Mouse (Mus musculus) CH12.LX (cell line): Measurements from ENCODE around the gene Xpnpep2. TPM values are rescaled to one million over a fixed set of nuclear protein-coding genes. Genes with fewer than 3 reads are reported as not detected.

ENCODE experiments used
- DNase-seq: peaks from one replicate; pipeline ENCODE4 v3.0.0-alpha.2; 2013; ENCODE audit errors: extremely low read depth
- H3K27ac ChIP-seq: 2 replicates; pipeline ENCODE4 v1.5.1; 2012; ENCODE audit warnings: low read depth, mild to moderate bottlenecking, control low read depth, moderate library complexity; ENCODE audit not compliant: insufficient read depth
- H3K27me3 ChIP-seq: replicated peaks from 2 replicates; pipeline ENCODE3; 2012; ENCODE audit warnings: inconsistent platforms
- H3K36me3 ChIP-seq, 2 experiments: replicated peaks in 1 of 2; 2 replicates each; pipeline versions ENCODE3 to v1.6.1; 2012; ENCODE audit warnings: inconsistent platforms in 1 of 2, low read length in 1 of 2, mild to moderate bottlenecking in 1 of 2, mixed read lengths in 1 of 2, moderate library complexity in 1 of 2; ENCODE audit not compliant: control insufficient read depth in 1 of 2, insufficient read depth in 1 of 2
- H3K4me1 ChIP-seq, 2 experiments: 2 replicates each; pipeline ENCODE4 v1.6.1; 2012; ENCODE audit warnings: inconsistent platforms in 1 of 2, moderate library complexity in 1 of 2; ENCODE audit not compliant: insufficient read depth in 2 of 2, control insufficient read depth in 1 of 2
- H3K4me2 ChIP-seq: 2 replicates; pipeline ENCODE4 v1.6.1; 2012; ENCODE audit warnings: low read depth, mild to moderate bottlenecking, control low read depth; ENCODE audit not compliant: poor library complexity, insufficient read depth, severe bottlenecking
- H3K4me3 ChIP-seq, 3 experiments: fragments of 150-350 bp in 1 of 3; sonication (generic) in 1 of 3; replicated peaks in 1 of 3; 2 replicates each; pipeline versions ENCODE3 to v1.5.1; 2011 to 2012; ENCODE audit warnings: low read depth in 2 of 3, low read length in 2 of 3, mild to moderate bottlenecking in 2 of 3, moderate library complexity in 2 of 3, control low read depth in 1 of 3, improper control_type of control experiment in 1 of 3, inconsistent platforms in 1 of 3, mixed read lengths in 1 of 3; ENCODE audit not compliant: poor library complexity in 1 of 3
- H3K79me2 ChIP-seq: replicated peaks from 2 replicates; pipeline ENCODE4 v1.6.1; 2012; ENCODE audit warnings: mild to moderate bottlenecking, moderate library complexity; ENCODE audit not compliant: control insufficient read depth, poor library complexity, insufficient read depth, severe bottlenecking; ENCODE audit errors: extremely low read depth
- H3K9ac ChIP-seq: 2 replicates; pipeline ENCODE4 v1.6.1; 2012; ENCODE audit warnings: low read depth, mild to moderate bottlenecking, control low read depth, moderate library complexity; ENCODE audit not compliant: insufficient read depth
- H3K9me3 ChIP-seq: replicated peaks from 2 replicates; pipeline ENCODE3; 2012; ENCODE audit warnings: low read length, inconsistent platforms, mixed read lengths
- BHLHE40 ChIP-seq: IDR thresholded peaks from 2 replicates; pipeline ENCODE4 v1.6.1; 2011; ENCODE audit warnings: mild to moderate bottlenecking, low read depth, low read length, improper control_type of control experiment
- CHD2 ChIP-seq: IDR thresholded peaks from 2 replicates; pipeline ENCODE4 v1.6.1; 2011; ENCODE audit warnings: low read length, improper control_type of control experiment
- CTCF ChIP-seq, 2 experiments: IDR thresholded peaks in 1 of 2; conservative IDR thresholded peaks in 1 of 2; 2 replicates each; pipeline ENCODE4 v1.5.1; 2011 to 2012; ENCODE audit warnings: low read depth in 2 of 2, low read length in 2 of 2, improper control_type of control experiment in 1 of 2, inconsistent platforms in 1 of 2, mild to moderate bottlenecking in 1 of 2, moderate library complexity in 1 of 2
- E2F4 ChIP-seq: IDR thresholded peaks from 2 replicates; pipeline ENCODE4 v1.6.1; 2011; ENCODE audit warnings: low read depth, low read length, improper control_type of control experiment; ENCODE audit not compliant: insufficient replicate concordance
- EP300 ChIP-seq: IDR thresholded peaks from 2 replicates; pipeline ENCODE4 v1.6.1; 2011; ENCODE audit warnings: low read length, improper control_type of control experiment
- GABPA ChIP-seq: IDR thresholded peaks from 2 replicates; pipeline ENCODE4 v1.6.1; 2012; ENCODE audit warnings: low read depth, low read length, improper control_type of control experiment, inconsistent platforms; ENCODE audit not compliant: insufficient replicate concordance
- HCFC1 ChIP-seq: IDR thresholded peaks from 2 replicates; pipeline ENCODE4 v1.6.1; 2012; ENCODE audit warnings: low read depth, mild to moderate bottlenecking, inconsistent platforms, low read length, improper control_type of control experiment
- IRF4 ChIP-seq: IDR thresholded peaks from 2 replicates; pipeline ENCODE4 v1.6.1; 2014; ENCODE audit warnings: low read depth, mild to moderate bottlenecking, inconsistent platforms, low read length, improper control_type of control experiment
- JUND ChIP-seq: conservative IDR thresholded peaks from 2 replicates; pipeline ENCODE4 v1.6.1; 2011; ENCODE audit warnings: low read depth, low read length, improper control_type of control experiment
- KAT2A ChIP-seq: IDR thresholded peaks from 2 replicates; pipeline ENCODE4 v1.6.1; 2012; ENCODE audit warnings: low read length, improper control_type of control experiment, inconsistent platforms; ENCODE audit not compliant: insufficient replicate concordance
- MAFK ChIP-seq: IDR thresholded peaks from 2 replicates; pipeline ENCODE4 v1.6.1; 2011; ENCODE audit warnings: low read length, improper control_type of control experiment; ENCODE audit not compliant: insufficient replicate concordance
- MAZ ChIP-seq: IDR thresholded peaks from 2 replicates; pipeline ENCODE4 v1.6.1; 2012; ENCODE audit warnings: low read depth, mild to moderate bottlenecking, inconsistent platforms, low read length, improper control_type of control experiment, moderate library complexity
- MXI1 ChIP-seq: IDR thresholded peaks from 2 replicates; pipeline ENCODE4 v1.6.1; 2011; ENCODE audit warnings: mild to moderate bottlenecking, low read depth, low read length, improper control_type of control experiment
- MYC ChIP-seq: IDR thresholded peaks from 2 replicates; pipeline ENCODE4 v1.6.1; 2011; ENCODE audit warnings: low read depth, mild to moderate bottlenecking, improper control_type of control experiment, low read length
- NRF1 ChIP-seq: IDR thresholded peaks from 2 replicates; pipeline ENCODE4 v1.6.1; 2014; ENCODE audit warnings: low read depth, mild to moderate bottlenecking, inconsistent platforms, low read length, improper control_type of control experiment, moderate library complexity
- PAX5 ChIP-seq: IDR thresholded peaks from 2 replicates; pipeline ENCODE4 v1.6.1; 2012; ENCODE audit warnings: low read length, inconsistent platforms, mixed read lengths
- RCOR1 ChIP-seq: conservative IDR thresholded peaks from 2 replicates; pipeline ENCODE4 v1.6.1; 2012; ENCODE audit warnings: low read depth, mild to moderate bottlenecking, inconsistent platforms, low read length, improper control_type of control experiment
- SIN3A ChIP-seq: IDR thresholded peaks from 2 replicates; pipeline ENCODE4 v1.6.1; 2012; ENCODE audit warnings: low read length, improper control_type of control experiment, inconsistent platforms
- SMC3 ChIP-seq: IDR thresholded peaks from 2 replicates; pipeline ENCODE4 v1.6.1; 2011; ENCODE audit warnings: low read depth, low read length, improper control_type of control experiment
- TBP ChIP-seq: conservative IDR thresholded peaks from 2 replicates; pipeline ENCODE4 v1.6.1; 2011; ENCODE audit warnings: low read depth, low read length, improper control_type of control experiment
- TCF12 ChIP-seq: IDR thresholded peaks from 2 replicates; pipeline ENCODE4 v1.6.1; 2014; ENCODE audit warnings: low read depth, mild to moderate bottlenecking, inconsistent platforms, low read length, improper control_type of control experiment
- USF1 ChIP-seq: IDR thresholded peaks from 2 replicates; pipeline ENCODE4 v1.6.1; 2014; ENCODE audit warnings: low read depth, mild to moderate bottlenecking, inconsistent platforms, low read length, improper control_type of control experiment
- USF2 ChIP-seq: conservative IDR thresholded peaks from 2 replicates; pipeline ENCODE4 v1.6.1; 2011; ENCODE audit warnings: low read depth, low read length, improper control_type of control experiment
- ZC3H11A ChIP-seq: IDR thresholded peaks from 2 replicates; pipeline ENCODE4 v1.6.1; 2012; ENCODE audit warnings: low read depth, mild to moderate bottlenecking, inconsistent platforms, low read length, improper control_type of control experiment
- ZMIZ1 ChIP-seq: IDR thresholded peaks from 2 replicates; pipeline ENCODE4 v1.6.1; 2012; ENCODE audit warnings: low read depth, mild to moderate bottlenecking, inconsistent platforms, low read length, improper control_type of control experiment
- ZNF384 ChIP-seq: IDR thresholded peaks from 2 replicates; pipeline ENCODE4 v1.6.1; 2012; ENCODE audit warnings: low read depth, low read length, improper control_type of control experiment, inconsistent platforms
- dilution Hi-C: fragments of 300-500 bp; cut with MboI; formaldehyde crosslinking; loops from 2 replicates; pipeline ENCODE4 v1.14.3; 2020; ENCODE audit warnings: low sequenced_read_pairs; ENCODE audit not compliant: extremely low pct_unique_long_range_greater_than_20kb, extremely low pct_ligation_motif_present
- in situ Hi-C: fragments of 300-500 bp; cut with MboI; formaldehyde crosslinking; loops from 3 replicates; pipeline ENCODE4 v1.14.3; 2019; ENCODE audit warnings: low sequenced_read_pairs, low pct_ligation_motif_present, low pct_unique_long_range_greater_than_20kb, mixed read lengths
- polyA plus RNA-seq: library from polyadenylated mRNA; unstranded; fragments of >175 nt; gene quantifications from 2 replicates; pipeline ENCODE4 v1.2.1, GENCODE M21; 2012; ENCODE audit warnings: low read depth; ENCODE audit not compliant: insufficient read length
- total RNA-seq, 2 experiments: library from RNA; depleted of rRNA; stranded (reverse); fragments of 300-350 nt in 1 of 2; fragments of >200 nt in 1 of 2; gene quantifications; 2 replicates each; pipeline ENCODE4 v1.2.3; 2012 to 2014

Xpnpep2 gene
- total and polyA plus RNA-seq, 3 experiments: 0.05 to 0.14 (median 0.08) TPM

GRCm38 (mm10) chrX:48064166-48064853 lies 44.2 kb upstream of the Xpnpep2 start:
- Histone ChIP-seq H3K4me1 (no peaks in the 10 kb centered on the region), H3K9me3 (no peaks in the 10 kb centered on the region), H3K79me2 (no peaks in the 10 kb centered on the region), H3K9ac (no peak overlapping the region), H3K4me2 (no peak overlapping the region), H3K4me3 (no peak overlapping the region), H3K36me3 (no peaks in the 10 kb centered on the region), H3K27me3 (no peaks in the 10 kb centered on the region), H3K27ac (no peak overlapping the region)
- no peak for DNase-seq
- dilution Hi-C loops: no loop called here
- TF ChIP-seq USF1 (no peak), BHLHE40 (no peak), MAFK (no peak), ZNF384 (no peak), RCOR1 (no peak), ZC3H11A (no peak), GABPA (no peak), ZMIZ1 (no peak)
- in situ Hi-C loops: no loop called here

- dilution Hi-C loops: no loop called here
- H3K9me3 ChIP-seq: no peaks in the 10 kb centered on the region
Measured at GRCm38 (mm10) chrX:48066891-48067290, 41.6 kb upstream of the Xpnpep2 start.

GRCm38 (mm10) chrX:48071961-48072360 lies 36.6 kb upstream of the Xpnpep2 start:
- no peaks in the 10 kb centered on the region for H3K36me3 ChIP-seq
- no peak overlapping the region for H3K27ac ChIP-seq
- H3K4me1 ChIP-seq: no peaks in the 10 kb centered on the region
- no peak overlapping the region for H3K4me3 ChIP-seq
- H3K4me2 ChIP-seq: no peak overlapping the region
- H3K9me3 ChIP-seq: no peaks in the 10 kb centered on the region
- H3K79me2 ChIP-seq: no peaks in the 10 kb centered on the region
- H3K27me3 ChIP-seq: no peaks in the 10 kb centered on the region
- no peak overlapping the region for H3K9ac ChIP-seq
- dilution Hi-C loops (no loop called here), in situ Hi-C loops (no loop called here)
- no peak for DNase-seq
- TF ChIP-seq MAZ (no peak), ZC3H11A (no peak), CTCF (conservative IDR thresholded peaks at IDR 0.05 in 1 of 2, IDR thresholded peaks at IDR 0.05 in 1 of 2; ENCODE audit: low read depth in 2 of 2, low read length in 2 of 2) (no peak), EP300 (no peak), CHD2 (no peak), SMC3 (no peak), PAX5 (no peak), NRF1 (no peak), USF2 (no peak), IRF4 (no peak), RCOR1 (no peak), TCF12 (no peak), JUND (no peak), TBP (no peak), MXI1 (no peak), E2F4 (no peak), SIN3A (no peak)

More at GRCm38 (mm10) chrX:48066891-48067290, 41.6 kb upstream of the Xpnpep2 start:
- no peak for TF ChIP-seq PAX5
- TF ChIP-seq KAT2A: no peak
- TF ChIP-seq EP300: no peak
- no peak for TF ChIP-seq USF1
- TF ChIP-seq ZC3H11A: no peak
- TF ChIP-seq E2F4: no peak
- TF ChIP-seq ZMIZ1: no peak
- no peak for TF ChIP-seq GABPA
- TF ChIP-seq TBP: no peak
- TF ChIP-seq MYC: no peak
- no peak for TF ChIP-seq NRF1
- TF ChIP-seq HCFC1: no peak
- no peak for TF ChIP-seq ZNF384
- Histone ChIP-seq H3K4me1 (no peaks in the 10 kb centered on the region), H3K79me2 (no peaks in the 10 kb centered on the region), H3K27ac (no peak overlapping the region), H3K4me2 (no peak overlapping the region), H3K27me3 (no peaks in the 10 kb centered on the region), H3K36me3 (no peaks in the 10 kb centered on the region), H3K9ac (no peak overlapping the region), H3K4me3 (no peak overlapping the region)
- peak; percentile 10 for DNase-seq
- in situ Hi-C loops: no loop called here
